Mouse (Mus musculus) gonadal fat pad, adult 2 months (tissue): Measurements from ENCODE around the gene Esx1. TPM values are rescaled to one million over a fixed set of nuclear protein-coding genes. Genes with fewer than 3 reads are reported as not detected.

Experiments
- DNase-seq: peaks from one replicate; pipeline ENCODE4 v3.0.0-alpha.2; 2012; ENCODE audit warnings: low read depth
- polyA plus RNA-seq: library from polyadenylated mRNA; depleted of rRNA; stranded (reverse); fragments of >200 nt; gene quantifications from 2 replicates; pipeline ENCODE4 v1.2.3, GENCODE M21; 2012; rRNA removed

The Esx1 gene
- polyA plus RNA-seq = 0.09 TPM in 1 of 2 replicates, not detected in the other

DNA sequence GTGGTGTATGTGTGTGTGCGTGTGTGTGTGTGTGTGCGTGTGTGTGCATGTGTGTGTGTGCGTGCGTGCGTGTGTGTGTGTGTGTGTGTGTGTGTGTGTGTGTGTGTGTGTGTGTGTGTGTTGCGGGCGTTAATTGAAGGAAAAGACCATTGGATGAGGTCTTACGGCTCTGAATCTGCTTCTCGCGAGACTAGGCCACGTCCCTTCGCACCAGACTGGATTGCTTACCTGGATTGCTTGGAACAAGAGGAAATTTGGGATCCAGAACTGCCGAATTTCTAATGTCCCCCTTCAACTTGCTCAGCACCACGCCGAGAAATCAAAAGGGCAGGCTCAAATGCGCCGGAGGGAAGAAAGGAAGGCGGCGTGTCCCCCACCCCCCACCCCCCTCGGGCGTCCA lies at the start of gene Esx1:
Gene Esx1 (minus strand): TSS at position 366 of the 400 bp plus-strand sequence.
- no peak for DNase-seq

- no peak for DNase-seq
Observed at GRCm38 (mm10) chrX:137170021-137170420, 48.1 kb upstream of the Esx1 start.

GRCm38 (mm10) chrX:137167658-137168057 lies 45.8 kb upstream of the Esx1 start:
- DNase-seq = no peak

DNA sequence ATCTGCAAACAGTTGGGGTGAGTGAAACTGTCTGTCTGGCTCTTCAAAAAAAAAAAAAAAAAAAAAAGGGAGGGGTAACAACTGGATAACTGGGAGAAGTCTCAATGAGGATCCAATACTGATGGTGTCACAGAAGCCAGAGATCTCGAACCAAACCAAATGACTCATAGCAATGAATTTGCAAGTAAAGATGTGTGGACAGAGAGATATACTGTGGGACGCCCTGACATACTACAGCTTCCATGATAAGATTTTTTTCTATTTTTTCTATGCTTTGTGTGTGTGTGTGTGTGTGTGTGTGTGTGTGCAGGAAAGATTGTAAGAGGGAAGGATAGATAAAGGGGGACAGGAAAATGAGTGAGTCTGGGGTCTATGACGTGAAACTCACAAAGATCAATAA lies 43.7 kb upstream of the Esx1 start:
- DNase-seq = no peak

GRCm38 (mm10) chrX:137162700-137163099 lies 40.8 kb upstream of the Esx1 start:
- no peak for DNase-seq

- DNase-seq = no peak
Observed at GRCm38 (mm10) chrX:137160971-137161370, 39.1 kb upstream of the Esx1 start.

GRCm38 (mm10) chrX:137149050-137149449 lies 27.2 kb upstream of the Esx1 start:
- no peak for DNase-seq

- DNase-seq = no peak
Observed at GRCm38 (mm10) chrX:137144674-137145073, 22.8 kb upstream of the Esx1 start.

- DNase-seq = no peak
Observed at GRCm38 (mm10) chrX:137143726-137144125, 21.8 kb upstream of the Esx1 start.

GRCm38 (mm10) chrX:137142546-137142945 lies 20.7 kb upstream of the Esx1 start:
- DNase-seq = no peak

DNA sequence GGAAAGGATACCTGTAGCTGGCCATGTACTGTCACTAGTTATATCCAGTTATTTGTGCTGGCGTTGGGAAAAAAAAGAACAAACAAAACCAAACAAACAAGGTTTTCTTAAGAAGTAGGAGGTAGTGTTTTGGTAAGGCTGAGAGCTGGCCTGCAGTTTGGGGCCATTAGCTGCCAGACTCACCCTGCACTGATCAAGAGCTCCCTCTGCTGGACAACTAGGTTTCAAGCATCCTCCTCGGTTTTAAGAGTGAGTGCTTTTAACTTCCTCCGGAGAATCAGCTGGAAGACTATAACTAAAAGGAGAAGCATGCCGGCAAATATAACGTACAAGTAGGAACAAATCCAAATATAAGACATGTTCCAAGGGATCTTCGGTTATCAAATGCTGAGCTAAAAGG lies 19.8 kb upstream of the Esx1 start:
- DNase-seq = no peak

DNA sequence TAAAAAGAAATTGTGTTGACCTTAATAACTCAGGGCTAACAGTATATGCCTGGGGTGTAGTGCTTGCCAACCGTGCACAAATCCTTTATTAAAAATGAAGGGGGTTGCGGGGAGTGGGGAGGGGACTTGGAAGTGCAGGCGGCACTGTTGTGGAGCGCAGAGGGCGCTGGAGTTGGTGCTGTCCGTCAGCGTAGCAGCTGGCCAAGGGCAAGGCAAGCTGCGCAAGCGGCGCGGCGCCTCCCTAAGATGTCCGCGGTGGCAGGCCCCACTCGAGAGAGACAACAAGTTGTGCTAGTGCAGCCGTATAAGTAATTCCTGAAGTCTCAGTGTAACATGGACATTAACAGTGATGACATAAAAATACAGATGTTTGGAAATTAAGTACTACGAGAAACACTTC lies 5.7 kb upstream of the Esx1 start:
- no peak for DNase-seq

- DNase-seq = no peak
Observed at GRCm38 (mm10) chrX:137119675-137120423, 2.0 kb downstream of the Esx1 start.

DNA sequence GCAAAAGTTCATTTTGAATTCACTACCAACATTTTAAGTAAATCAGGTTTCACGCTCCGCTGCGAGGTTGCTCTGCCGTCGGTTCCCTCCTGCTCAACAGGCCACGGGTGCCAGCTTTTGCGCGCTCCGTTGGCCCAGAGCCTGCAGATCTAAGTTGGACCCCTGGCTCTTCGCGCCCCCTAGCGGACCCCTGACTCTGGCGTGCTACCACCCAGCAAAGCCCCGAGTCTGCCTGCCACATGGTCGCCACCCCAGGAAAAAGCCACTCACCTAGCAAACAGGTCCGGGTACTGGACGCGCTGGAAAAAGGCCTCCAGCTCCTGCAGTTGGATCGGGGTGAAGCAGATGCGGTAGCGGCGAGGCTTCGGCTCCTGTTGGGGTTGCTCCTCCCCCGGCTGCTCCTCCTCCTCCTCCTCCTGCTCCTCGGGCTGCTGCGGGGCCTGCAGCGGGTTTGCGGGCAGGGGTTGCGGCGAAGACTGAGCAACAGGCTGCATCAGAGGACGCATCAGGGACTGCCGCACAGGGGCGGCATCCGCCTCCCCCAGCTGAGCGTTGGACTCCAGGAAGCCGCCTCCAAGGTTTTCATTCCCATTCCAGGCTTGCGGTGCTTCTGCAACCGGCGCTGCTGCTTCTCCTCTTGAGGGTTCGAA lies 3.7 kb downstream of the Esx1 start:
- no peak for DNase-seq

GRCm38 (mm10) chrX:137106498-137106897 lies 15.4 kb downstream of the Esx1 start:
- no peak for DNase-seq

GRCm38 (mm10) chrX:137104531-137104930 lies 17.4 kb downstream of the Esx1 start:
- DNase-seq = no peak

Other genes with a start within 250 kb of the Esx1 start
- not detected in 2 replicates for gene H2bfm, start 194.8 kb downstream of the Esx1 start, polyA plus RNA-seq
- not detected in 2 replicates for gene Tmsb15b2, start 146.6 kb downstream of the Esx1 start, polyA plus RNA-seq
- 0.58 and 0.79 TPM in 2 replicates for gene Tmsb15l, start 145.2 kb downstream of the Esx1 start, polyA plus RNA-seq
- 1.8 and 2.7 TPM in 2 replicates for gene Tmsb15b1, start 145.2 kb downstream of the Esx1 start, polyA plus RNA-seq
- 1.3 and 2.4 TPM in 2 replicates for gene Zcchc18, start 128.9 kb downstream of the Esx1 start, polyA plus RNA-seq
- gene Slc25a53, start 83.8 kb downstream of the Esx1 start, polyA plus RNA-seq = 3.8 and 5.6 TPM in 2 replicates
- gene Fam199x, start 72.5 kb downstream of the Esx1 start, polyA plus RNA-seq = 1.3 and 1.7 TPM in 2 replicates